Mouse (Mus musculus) spleen, adult 2 months (tissue): ENCODE measurements around the gene Amotl1.

Experiments used
- CTCF ChIP-seq: fragments of 200-500 bp; IDR thresholded peaks from 2 replicates; pipeline ENCODE4 v1.5.1; 2011; ENCODE audit warnings: mild to moderate bottlenecking, inconsistent platforms; ENCODE audit not compliant: insufficient read depth, insufficient read length, insufficient replicate concordance; ENCODE audit errors: extremely low read depth
- POLR2A ChIP-seq: fragments of 200-500 bp; IDR thresholded peaks from 2 replicates; pipeline ENCODE4 v1.6.1; 2011; ENCODE audit warnings: low read depth, low read length, inconsistent platforms

DNA sequence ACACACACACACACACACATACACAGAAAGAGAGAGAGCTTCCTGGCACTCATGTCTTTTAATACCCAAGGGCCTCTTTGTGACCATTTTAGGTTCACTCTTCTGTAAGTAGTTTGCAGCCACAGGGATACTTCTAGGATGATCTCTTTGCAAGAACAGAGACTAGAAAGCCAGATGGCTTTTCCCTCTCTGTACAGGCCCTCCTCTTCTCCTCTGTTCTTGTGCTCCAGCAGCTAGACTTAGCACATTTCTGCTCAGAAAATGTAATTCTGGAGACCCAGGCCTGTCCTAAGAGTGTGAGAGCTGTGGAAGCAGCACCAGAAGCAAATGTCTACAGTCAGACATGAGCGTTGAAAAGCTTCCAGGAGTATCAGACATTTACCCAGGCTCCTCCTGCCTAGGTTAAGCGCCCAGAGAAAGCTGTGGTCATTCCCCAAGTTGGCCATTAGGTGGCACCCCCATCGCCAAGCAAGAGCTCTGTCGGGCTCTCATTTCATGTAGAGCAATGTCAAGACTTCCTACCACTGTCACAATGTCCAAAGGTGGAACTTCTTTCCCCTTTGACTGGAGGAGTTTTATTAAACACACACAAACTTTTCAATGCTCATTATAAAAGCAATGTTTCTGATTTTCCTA, 121.3 kb downstream of the Amotl1 start:
- TF ChIP-seq CTCF (peak; percentile 71; the same call in 1 of the 2 replicates), POLR2A (no peak)
